Mouse (Mus musculus): Measurements from ENCODE around the gene Sgca.
A peak's percentile ranks its signal among the peaks of the same experiment; 100 is the strongest.
"Not testable (repeated sequence)": the region's sequence is repeated elsewhere in the genome, so short reads cannot be mapped to it uniquely, and the experiment has no call there.

Sgca gene

DNA sequence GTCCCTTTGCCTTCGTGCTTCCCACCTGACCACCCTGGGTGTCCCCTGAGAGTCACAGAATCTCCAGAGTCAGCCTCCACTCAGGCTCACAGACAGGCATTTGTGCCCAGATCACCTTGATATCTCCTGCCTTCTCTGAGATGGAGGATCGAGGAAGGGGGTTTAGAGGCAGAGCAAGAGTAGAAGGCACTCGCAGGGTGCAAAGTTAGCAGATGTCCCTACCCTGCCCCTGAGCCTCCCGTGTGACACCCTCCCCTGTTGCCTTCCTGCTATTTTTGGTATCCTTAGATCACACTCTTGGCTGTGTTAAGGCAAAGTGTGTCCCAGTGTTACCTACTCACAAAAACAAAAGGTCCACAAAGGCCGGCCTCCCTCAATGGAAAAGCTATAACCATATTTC, at the start of gene Sgca:
Gene Sgca (minus strand): TSS at position 129 of the 400 bp plus-strand sequence.
- no peak for DNase-seq

DNA sequence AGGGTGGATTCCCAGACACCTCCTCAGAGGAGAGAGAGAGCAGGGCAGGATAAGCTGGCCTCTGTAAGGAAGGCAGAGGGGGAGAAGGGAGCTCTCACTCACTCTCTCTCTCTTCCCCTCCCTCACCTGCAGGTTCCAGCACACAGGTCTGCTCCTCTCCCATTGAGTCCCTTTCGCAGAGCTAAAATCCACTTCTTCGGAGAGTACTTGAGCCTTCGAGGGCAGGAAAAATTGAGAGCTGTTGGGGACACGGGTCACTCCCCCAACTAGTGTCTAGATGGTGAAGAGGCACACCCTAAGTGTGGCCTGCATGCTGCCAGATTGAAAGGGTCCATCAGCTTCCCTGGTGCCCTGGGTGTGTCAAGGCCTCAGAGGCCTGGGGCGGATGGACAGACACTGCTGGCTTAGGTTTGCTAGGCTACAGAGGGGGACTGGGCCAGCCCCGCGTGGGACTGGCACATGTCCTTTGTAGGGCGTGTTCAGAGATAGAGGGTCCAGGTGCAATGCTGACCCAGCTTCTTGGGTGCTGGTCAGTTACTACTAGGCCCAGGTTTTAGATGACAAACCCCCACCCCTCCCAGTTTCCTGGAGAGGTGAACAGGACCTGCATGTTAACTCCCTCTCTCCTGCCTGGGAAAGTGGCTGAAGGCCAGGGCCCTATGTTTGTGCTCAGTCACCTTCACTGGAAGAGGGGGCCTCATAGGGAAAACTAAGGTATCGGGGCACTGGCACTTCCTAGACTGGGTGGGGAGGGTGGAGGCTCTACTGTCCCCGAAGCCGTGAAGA, 49.3 kb upstream of the Sgca start:
- no peak for DNase-seq

DNA sequence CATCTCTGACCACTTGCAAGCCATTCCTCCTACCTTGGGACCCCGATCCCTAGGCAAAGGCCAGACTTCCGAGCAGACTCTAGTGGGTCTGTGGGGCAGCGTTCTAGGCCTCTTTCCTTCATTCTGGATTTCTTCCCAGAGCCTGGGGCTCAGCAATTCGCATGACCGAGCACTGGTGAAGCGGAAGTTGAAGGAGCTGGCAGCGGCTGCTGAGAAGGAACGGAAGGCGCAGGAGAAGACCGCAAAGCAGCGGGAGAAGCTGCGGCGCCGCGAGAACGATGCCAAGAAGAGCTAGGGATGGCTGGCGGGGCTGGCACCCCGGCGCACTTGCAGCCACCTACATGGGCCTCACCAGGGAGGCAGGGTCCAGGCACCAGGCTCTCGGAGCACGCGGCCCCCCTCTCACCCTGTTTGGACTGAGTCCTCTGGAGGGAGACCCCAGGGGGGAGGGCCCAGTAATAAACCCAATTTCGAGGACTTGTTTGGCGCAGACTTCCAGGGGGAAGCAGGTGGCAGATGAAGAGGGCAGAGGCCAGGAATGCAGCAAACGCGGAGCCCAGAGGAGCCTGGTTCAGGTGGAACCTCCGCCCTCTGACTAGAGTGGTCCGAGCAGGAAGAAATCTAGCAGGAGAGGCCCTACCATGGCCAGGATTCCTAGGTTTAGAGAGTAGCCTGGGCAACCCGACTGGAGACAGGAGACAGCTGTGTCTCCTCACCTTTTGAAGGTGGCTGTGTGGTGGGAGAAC, 48.5 kb upstream of the Sgca start:
- DNase-seq: no peak

DNA sequence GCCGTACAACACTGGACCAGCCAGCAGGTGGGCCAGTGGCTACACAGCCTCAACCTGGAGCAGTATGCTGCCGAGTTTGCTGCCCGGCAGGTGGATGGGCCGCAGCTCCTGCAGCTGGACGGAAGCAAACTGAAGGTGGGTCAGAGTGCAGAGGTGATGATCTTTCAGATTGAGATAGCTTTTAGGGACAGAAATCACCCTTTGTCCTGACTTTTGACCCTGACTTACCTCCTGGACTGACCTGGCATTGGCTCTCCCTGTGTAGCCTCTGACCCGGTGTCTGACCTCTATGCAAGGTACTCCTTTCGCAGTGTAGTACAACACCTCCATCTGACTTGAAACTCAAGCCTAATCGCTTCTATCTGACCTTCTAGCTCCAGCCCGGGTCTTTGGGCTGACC, 47.4 kb upstream of the Sgca start:
- DNase-seq: no peak

DNA sequence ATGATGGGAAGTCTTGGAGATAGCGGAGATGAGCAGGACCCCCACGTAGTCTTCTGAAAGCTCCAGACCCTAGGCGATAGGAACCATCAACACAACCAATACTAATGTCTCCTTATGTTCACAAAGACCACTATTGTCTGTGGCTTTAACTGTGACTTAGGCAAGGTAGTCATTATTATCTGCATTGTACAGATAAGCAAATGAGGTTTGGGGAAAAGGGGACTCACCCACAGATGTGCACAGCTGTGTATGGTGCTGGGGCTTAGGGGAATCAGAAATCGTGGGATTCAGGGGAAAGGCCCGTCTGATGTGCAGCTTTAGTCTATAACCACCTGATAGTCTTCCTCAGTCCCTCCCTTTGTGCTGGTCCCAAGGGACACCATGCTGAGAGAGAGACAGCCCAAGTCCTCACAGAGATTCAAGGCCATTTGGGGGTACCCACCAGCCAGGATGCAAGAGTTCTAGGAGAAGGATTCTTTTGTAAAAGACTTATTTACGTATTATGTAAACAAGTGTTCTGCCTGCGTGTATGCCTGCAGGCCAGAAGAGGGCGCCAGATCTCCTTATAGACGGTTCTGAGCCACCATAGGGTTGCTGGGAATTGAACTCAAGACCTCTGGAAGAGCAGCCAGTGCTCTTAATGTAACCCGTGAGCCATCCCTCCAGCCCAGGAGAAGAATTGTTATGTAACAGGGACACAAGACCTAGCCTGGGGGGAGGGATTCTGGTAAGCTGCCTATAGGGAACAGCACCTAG, 46.3 kb upstream of the Sgca start:
- no peak for DNase-seq

DNA sequence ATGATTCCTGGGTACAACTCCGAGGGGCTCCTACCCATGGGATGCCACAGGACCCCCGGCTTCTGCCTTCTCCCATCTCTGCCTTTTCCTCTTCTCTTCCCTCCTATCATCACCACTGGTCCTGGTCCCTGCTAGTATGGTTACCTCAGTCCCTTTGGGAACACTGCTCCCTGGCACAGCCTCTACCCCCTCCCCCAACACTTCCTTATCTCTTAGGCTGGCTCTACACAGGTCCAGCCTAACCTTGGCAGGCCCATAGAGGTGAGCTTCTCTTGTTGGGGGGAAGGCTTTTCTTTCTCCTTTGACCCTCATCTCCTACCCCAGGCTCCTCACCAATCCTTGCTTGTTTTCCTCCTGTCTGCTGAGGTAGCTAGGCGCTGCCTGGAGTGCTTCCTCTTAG, 39.4 kb upstream of the Sgca start:
- no peak for DNase-seq

DNA sequence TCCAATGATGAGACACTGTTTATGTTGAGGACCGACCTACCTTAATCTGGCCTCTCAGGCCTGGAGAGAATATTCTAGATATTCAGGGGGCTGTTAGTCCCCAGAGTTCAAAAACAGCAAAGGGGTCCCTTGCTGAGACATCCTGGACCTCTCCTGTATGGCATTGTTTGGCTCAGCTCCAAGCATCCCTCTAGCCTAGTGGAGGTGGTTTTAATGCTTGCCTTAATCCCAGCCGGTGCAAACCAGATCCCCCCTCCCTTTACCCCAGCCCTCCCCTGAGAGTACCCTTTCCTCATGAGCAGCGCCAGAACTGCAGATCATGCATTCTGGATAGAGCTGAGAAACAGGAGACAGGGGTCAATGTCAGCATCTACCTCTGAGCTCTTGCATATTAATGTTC, 36.4 kb upstream of the Sgca start:
- DNase-seq: no peak

DNA sequence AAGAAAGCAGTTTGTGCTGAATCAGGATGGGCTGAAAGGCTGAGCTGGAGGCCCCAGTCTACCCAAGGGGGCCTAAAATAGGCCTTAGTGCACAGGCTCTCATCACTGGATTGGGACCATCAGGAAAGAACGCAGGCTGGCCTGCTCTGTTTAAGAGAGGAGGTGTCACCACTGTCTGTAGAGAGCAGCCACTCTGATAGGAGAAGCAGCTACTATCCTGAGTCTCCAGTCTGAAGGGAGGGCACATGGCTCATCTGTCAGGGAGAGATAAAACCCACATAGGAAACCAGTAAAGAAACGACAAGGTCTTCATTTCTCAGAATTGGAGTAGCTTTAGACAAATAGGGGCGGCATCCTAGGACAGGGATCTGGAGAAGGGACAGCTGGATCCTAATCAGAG, 35.9 kb upstream of the Sgca start:
- no peak for DNase-seq

DNA sequence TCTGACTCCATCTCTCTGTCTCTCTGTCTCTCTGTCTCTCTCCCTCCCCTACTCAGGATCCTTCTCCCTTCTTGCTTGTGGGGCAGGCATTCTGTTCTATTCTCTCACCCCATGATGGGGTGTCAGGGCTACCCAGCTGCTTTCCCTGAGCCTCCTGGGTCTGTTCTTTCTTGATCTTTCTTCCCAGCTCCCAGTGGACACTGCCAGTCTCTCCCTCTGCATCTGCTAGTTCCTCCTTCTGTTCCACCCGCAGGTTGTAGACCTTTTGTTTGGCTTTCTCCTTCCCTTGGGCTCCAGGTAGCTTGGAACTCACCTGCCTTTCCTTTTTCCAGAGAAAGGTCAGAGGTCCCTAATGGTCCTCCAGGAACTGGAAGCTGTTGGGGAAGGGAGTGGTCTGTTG, 35.3 kb upstream of the Sgca start:
- no peak for DNase-seq

DNA sequence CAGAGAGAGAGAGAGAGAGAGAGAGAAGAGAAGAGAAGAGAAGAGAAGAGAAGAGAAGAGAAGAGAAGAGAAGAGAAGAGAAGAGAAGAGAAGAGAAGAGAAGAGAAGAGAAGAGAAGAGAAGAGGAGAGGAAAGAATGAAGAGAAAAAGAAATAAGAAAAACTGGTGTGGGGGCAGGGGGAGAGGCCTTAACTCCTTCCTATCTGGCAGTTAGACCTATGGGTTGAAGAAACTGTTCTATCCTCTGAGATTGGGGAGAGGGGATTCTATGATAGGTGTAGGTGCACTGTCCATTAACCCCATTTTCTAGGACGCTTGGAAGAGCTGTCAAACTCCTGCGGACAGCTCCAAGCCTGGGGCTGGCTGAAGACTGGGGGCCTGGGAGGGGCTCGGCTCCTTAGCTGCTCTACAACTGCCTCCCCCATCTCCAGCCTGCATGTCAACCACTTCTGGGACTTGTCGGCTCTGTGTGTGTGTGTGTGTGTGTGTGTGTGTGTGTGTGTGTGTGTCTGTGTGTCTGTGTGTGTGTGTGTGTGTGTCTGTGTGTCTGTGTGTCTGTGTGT, 34.8 kb upstream of the Sgca start:
- not testable (repeated sequence) for DNase-seq

DNA sequence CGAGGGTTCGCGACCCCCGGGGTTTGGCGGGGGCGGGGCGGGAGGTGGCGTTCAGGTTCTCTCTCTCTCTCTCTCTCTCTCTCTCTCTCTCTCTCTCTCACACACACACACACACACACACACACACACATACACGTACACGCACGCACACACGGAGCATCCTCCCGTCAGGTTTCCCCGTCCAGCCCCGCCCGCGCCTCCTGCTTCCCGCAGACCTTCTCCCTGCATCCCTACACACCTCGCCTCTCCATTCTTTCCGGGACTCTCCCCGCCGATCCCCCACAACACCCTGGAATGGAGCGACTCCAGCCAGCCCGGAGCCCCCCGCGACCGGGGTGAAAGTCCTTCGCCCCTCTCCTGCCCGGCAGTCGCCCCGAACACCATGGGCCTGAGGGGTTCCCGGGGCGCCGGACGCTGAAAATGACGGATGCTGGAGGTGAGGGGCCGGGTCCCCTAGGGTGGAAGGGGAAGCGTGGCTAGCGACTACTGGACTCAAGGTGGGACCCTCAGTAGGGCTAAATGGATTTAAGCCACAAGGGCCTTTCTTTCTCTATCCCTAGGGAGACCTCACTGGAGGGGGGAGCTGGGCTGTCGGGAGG, 34.1 kb upstream of the Sgca start:
- no peak for DNase-seq

DNA sequence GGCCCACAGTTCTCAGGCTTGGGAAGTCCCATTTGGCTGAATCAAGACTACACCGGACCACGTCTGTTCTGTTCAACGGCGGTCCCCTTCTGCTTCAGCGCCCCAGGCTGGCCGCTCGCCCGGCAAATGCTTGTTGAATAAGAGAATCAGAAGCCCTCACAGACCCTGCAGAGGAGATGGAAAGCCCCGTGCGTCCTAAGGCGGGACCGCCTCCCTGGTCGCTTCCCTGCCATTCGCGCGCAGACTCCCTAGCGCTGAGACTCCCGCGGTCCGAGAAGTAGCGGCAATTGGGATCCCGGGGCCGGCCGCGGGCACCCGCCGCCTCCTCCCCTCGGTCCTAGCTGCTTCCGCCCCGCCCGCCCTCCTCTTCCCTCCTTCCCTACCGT, 33.5 kb upstream of the Sgca start, which contains the start of gene Samd14:
Gene Samd14 (plus strand): TSS at position 251 of the 386 bp plus-strand sequence.
- DNase-seq: peak; percentile 60

DNA sequence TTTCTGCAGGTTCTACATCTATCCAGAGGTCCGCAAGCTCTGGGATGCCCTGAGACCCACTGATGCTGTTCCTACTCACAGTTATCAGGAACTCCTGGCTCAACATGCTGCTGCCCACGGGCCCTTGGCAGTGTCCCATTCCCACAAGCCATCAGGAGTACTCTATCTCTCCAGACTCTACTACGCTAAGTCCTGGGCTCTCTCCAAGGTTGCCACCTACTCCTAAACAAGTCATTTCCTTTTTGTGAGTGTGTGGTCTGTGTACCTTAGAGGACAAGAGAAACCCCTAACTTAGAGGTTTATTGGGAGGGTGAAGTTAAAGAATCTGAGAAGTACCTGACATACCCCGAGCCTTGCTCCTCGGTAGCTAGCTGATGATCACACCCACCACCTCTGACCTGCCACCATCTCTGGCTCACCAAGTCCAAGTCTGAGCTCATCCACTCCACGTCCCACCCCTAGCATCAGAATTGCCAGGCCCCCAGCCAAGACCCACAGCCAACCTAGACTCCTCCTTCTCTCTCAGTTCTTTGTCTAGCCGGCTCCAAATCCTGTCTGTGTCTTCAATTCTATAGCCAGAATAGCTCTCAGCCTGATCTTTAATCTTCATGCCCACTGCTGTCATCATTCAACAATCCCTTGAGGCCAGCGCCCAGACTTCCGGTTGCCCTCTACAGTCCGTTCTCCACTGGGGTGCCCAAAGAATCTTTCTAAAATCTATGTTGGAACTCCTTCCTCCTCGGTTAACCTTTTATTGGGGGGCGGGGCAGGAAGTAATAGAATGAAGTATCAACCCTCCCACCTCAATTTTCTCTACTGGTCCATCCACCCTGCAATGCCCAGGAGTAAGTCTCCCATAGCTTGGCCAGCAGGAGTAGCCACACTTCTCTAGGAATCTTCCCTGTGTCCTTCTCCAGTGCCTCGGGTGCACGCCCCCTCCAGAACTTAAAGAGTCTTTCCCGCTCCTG, 32.8 kb upstream of the Sgca start:
- no peak for DNase-seq

DNA sequence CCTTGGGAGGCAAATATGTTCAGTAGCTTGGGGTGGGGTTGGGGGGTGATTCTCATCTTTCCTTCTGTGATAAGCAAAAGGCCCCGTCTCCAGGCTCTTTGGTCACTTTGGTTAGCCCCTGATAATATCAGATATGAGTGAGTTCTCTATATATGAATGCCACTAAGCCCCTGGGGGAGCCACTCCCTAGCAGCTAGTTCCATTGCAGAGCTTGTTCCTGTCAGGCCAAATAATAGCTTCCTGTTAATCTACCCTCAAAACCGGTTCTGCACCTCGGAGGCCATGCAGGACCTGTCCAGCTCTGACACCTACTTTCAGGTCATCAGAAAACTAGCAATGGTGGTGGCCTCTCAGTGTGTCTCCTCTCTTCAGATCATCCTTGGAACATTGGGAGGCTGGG, 31.3 kb upstream of the Sgca start:
- no peak for DNase-seq

DNA sequence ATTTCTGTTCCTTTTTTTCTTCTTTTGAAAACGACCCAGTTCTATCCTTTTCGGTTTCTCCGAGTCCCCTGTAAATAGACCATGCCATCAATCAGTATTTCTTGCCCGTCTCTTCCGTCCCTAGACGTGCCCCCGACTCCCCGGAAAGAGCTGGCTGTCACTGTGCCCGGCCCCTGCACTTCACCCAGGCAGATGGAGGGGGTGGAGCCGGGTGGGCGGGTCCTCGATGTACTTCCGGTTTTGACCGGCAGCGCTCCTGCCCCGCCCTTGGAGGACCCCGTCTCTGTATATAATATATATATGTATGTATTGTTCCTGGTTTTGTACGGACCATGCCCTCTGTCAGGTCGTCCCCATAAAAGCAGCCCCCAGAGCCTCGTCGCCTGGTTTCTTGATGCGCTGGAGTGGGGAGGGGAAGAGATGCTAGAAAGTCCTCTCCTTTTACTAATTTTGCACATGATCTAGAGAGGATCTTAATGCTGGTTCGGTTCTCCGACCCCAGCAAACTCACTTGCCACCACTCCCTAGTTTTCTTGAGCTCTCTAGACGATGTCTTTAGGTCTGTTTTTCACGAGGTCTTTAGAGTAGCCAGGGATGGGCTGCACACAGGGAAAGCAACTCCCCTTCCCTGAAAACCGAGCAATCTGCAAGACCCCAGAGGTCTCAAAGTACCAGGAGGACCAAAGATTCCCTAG, 30.5 kb upstream of the Sgca start:
- DNase-seq: no peak

DNA sequence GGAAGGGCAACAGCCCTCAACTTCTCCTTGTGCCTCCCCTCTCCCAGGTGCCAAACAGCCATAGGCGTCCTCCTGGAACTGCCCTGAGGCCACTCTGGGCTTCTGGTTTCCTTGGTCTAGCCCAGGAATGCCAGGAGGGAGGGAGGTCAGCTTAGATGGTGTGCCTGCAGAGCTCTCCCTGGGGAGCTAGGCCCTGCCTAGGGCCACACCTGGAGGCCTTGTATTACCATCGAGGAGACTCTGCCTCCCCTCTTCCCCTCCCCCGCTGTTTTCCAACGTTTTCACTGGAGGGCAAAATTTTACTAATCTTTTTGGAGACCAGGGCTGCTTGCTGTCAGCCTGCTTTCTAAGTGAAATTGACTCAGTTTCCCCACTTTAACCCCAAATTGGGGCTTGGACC, 29.9 kb upstream of the Sgca start:
- DNase-seq: no peak

DNA sequence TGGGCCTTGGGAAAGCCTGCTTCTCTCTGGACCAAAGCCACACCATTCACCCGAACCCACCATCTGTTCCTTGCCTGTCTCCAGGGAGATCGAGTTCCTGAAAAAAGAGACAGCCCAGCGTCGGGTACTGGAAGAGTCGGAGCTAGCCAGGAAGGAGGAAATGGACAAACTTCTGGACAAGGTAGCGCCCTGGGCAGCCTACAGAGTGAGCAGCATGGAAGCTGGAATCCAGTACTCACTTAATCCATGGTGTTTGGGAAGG, 28.7 kb upstream of the Sgca start:
- DNase-seq: no peak

DNA sequence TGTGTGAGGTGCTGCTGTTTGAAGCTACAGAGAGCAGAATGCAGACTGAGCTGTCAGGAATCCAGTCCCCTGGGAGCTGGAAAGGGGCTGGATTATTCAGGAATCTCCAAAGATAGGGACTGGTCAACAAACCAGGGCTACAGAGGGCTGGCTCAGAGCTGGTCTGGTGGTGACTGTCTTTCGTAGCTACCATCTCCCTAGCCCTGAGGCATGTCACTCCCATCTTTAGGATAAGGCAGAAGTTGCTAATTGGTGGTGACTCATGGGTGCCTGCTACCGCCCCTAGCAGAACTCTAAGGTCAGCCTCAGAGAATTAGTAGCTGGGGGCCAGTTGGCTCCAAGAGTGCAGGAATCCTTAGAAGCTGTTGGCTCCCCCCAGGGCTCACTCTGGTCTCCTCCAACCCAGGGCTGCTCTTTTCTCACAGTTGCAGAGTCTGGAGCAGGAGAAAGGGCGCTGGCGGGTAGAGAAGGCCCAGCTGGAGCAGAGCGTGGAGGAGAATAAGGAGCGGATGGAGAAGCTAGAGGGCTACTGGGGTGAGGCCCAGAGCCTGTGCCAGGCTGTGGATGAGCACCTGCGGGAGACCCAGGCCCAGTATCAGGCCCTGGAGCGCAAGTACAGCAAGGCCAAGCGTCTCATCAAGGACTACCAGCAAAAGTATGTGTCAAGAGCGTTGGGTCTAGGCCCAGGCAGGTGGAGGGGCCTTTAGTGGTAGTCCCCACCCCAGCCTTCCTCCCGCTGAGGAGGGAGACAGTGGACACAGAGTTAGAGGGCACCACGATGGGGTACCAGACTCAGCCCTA, 28.2 kb upstream of the Sgca start:
- no peak for DNase-seq

DNA sequence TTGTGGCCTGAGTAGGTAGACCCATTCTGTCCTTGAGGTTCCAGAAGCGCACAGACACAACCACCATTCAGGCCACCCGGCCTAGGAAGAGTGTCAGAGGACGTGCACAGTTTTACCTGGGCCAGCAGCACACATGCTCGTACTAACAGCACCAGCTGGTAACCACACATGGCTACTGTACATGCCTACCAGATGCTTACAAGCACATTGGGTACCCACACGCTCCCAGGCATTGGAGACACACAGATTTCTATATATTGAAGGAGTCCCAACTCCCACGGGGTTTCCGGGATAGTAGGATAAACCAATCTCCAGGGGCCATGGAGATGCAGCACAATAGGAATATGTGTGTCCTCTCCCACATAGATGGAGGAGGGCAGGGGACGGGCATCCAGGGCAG, 26.6 kb upstream of the Sgca start:
- no peak for DNase-seq

DNA sequence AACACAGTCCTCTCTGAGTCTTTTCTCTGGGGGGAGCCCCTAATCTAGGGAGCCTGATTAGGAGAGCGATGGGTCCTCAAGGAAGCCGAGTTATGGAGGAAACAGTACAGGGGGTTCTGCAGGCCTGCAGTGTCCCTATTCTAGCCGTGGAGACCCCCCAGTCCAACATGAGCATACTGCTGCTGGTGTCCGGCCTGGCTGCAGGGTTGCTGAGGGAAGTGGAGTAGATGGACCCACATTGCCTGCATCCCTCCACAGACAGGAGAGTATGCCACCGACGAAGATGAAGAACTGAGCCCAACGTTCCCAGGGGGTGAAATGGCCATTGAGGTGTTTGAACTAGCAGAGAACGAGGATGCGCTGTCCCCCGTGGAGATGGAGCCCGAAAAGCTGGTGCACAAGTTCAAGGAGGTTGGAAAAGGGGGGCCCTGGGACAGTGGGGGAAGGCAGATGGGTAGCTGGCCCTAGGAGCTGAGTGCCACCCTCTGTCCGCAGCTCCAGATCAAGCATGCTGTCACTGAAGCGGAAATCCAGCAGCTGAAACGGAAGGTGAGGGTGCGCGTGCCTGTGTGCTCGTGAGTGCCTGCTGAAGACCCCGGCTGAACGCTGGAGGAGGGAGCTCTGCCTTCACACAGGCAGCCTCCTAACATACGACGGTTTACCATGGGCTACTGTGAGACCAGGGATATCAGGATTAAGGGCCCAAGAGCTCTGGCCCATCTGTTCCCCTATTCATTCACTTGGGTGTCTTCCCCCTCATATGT, 25.6 kb upstream of the Sgca start:
- no peak for DNase-seq
